Mouse (Mus musculus): Measurements from ENCODE around the gene Jade2. TPM values are rescaled to one million over a fixed set of nuclear protein-coding genes. Genes with fewer than 3 reads are reported as not detected.
"Not testable (repeated sequence)": the region's sequence is repeated elsewhere in the genome, so short reads cannot be mapped to it uniquely, and the experiment has no call there.

The Jade2 gene
- polyA plus RNA-seq, 1 experiment = 3.6 TPM

DNA sequence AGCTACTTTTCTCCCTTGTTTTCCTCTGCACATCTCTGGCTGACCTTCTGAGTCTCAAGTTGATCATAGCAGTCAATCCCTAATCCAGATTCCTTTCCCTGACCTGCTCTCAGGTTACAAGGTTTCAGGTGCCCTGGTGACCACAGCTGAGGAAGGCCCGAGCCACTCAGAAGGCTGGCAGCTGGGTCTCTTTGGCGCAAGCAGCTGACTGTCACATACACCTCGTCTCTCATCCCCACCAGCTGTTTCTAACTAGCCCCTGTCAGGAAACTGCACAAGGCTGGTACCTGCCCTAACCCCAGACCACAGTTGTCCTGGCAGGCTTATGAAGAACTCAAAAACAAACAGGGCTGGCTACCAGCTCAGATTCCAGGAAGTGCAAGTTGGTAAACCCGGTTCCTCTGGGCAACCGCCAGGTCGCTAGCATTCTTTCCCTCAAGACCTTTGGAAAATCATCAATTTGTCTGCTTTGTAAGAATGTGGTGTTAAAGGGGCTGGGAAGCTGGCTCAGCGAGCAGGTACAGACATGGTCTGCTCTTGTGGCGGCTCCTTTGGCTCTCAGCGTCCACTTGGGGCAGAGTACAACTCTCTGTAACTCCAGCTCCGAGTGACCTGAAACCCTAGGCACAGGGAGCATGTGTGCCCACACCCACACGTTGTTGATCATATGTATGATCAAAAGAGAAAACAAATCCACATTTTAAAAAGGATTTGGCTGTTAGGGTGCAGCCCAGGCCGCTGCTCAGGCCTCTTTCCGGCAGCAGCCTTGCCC, 50.2 kb downstream of the Jade2 start:
- Histone ChIP-seq H3K9me3 (no peaks in the 10 kb centered on the region; the same call in 1 of the 2 replicates), H3K36me3 (replicated peaks; ENCODE audit: low read length) (no peaks in the 10 kb centered on the region), H3K27me3 (replicated peaks) (no peaks in the 10 kb centered on the region), H3K4me1 (peaks cover 13% of the 10 kb centered on the region), H3K4me3 (replicated peaks) (no peak overlapping the region)
- TF ChIP-seq GATA1 (IDR thresholded peaks at IDR 0.05; ENCODE audit: borderline replicate concordance, low read length) (no peak), FLI1 (IDR thresholded peaks at IDR 0.05; ENCODE audit: low read length) (no peak)

DNA sequence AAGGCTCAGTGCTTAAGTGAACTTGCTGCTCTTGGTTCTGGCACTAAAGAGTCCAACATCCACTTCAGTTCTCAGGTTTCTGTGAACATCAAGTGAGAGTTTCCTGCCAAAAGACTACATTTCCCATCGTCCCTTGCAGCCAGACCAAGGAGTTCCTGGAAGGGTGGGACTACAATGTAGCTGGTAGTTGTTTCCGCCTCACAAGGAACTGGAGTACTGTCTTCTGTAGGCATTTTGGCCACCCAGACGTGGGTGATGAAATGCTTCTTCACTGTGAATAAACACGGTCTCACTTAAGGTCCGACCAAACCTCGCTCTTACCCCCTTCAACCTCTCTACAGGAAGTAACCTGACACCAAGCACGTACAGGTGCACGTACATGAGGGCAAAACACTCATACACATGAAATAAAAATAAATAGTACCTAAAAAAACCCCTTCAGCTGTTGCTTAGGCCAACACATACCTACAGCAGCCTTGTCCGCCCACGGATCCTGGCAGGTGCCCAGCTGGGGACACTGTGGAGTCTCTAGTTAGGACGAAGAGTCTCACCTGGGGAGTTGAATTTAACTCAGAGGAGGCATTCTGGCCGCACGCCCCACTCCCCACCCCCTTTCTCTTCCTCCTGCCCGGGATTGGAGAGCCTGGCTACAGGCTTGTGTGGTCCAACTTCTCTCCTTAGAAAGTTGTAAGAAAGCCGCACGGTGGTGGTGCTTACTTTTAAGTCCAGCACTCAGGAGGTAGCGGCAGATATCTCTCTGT, 52.1 kb downstream of the Jade2 start:
- peak overlapping the region; percentile 92 for H3K4me3 ChIP-seq (replicated peaks)
- no peak for TF ChIP-seq FLI1 (IDR thresholded peaks at IDR 0.05; ENCODE audit: low read length)
- H3K27me3 ChIP-seq (replicated peaks) = no peaks in the 10 kb centered on the region
- H3K4me1 ChIP-seq = peaks cover 25% of the 10 kb centered on the region
- no peaks in the 10 kb centered on the region for H3K36me3 ChIP-seq (replicated peaks; ENCODE audit: low read length)
- H3K9me3 ChIP-seq = no peaks in the 10 kb centered on the region

DNA sequence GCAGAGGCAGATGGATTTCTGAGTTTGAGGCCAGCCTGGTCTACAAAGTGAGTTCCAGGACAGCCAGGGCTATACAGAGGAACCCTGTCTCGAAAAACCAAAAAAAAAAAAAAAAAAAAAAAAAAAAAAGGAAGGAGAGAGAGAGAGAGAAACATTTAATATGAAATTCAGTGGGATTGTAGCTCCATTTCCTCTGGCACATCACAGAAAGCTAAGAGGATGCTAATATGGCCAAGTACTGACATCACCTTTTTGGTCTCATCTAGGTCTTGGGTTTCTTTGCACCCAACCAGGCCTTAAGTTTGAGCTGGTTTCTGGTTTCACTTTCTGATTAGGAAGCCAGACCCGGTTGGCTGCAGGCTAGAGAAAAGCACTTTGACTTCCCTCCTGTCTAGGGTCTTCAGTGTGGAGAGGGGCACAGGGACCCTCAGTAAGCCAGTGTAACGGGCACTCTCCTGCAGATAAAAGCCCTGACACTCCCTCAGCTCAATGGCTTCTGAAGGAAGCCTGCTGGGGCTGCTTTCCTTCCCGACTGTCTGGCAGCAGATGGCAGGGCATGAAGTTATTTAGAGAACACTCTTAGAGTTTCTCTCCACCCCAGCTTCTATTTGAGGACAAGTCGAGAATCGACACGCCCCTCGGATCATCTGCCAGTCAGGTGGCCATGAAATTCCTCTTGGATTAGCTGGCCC, 56.7 kb downstream of the Jade2 start:
- Histone ChIP-seq H3K4me1 (peaks cover 21% of the 10 kb centered on the region), H3K27me3 (replicated peaks) (no peaks in the 10 kb centered on the region), H3K9me3 (no peaks in the 10 kb centered on the region), H3K36me3 (replicated peaks; ENCODE audit: low read length) (no peaks in the 10 kb centered on the region), H3K4me3 (replicated peaks) (peak overlapping the region; percentile 82)
- no peak for TF ChIP-seq GATA1 (IDR thresholded peaks at IDR 0.05; ENCODE audit: borderline replicate concordance, low read length)
- no peak for TF ChIP-seq FLI1 (IDR thresholded peaks at IDR 0.05; ENCODE audit: low read length)

DNA sequence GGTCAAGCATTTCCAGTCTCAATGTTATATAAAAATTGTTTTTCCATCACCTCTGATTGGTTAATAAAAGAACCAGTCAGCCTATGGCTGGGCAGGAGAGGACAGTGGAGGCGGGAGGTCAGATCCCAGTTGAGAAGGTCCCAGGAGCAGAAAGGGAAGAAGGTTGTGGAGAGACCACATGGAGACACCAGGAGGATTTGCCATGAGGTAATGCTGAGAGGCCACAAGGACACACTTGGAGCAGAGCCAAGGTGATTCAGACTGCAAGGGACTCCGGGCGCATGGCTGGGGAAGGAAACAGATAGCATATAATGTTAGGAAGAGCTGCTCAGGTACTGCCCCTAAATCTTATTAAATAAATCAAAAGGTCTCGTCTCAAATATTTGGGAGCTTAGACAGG, 61.2 kb downstream of the Jade2 start:
- no peaks in the 10 kb centered on the region for H3K9me3 ChIP-seq
- H3K27me3 ChIP-seq (replicated peaks) = no peaks in the 10 kb centered on the region
- TF ChIP-seq GATA1 (IDR thresholded peaks at IDR 0.05; ENCODE audit: borderline replicate concordance, low read length) (no peak), FLI1 (IDR thresholded peaks at IDR 0.05; ENCODE audit: low read length) (no peak)
- no peak overlapping the region for H3K4me3 ChIP-seq (replicated peaks)
- H3K36me3 ChIP-seq (replicated peaks; ENCODE audit: low read length) = peaks cover 15% of the 10 kb centered on the region
- H3K4me1 ChIP-seq = peaks cover 11% of the 10 kb centered on the region

DNA sequence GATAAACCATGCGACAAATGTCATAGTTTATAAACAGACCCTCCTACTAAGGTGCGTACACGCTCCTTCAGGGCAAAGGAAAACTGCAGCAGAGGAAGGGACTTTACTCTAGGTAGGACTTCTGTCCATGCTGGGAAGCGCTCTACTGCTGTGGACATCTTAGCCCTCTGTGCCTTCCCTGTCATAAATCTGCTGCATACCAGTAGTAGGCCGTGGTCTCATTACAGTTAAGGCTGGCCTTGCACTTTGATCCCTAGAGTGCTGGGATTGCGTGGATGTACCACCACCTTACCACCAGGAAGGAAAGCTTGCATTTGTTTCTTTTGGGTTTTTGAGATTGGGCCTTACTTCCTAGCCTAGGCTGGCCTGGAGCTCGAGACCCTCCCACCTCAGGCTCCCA, 66.8 kb downstream of the Jade2 start:
- Histone ChIP-seq H3K4me3 (replicated peaks) (no peak overlapping the region), H3K9me3 (no peaks in the 10 kb centered on the region), H3K4me1 (peaks cover 3% of the 10 kb centered on the region; the same call in 1 of the 2 replicates), H3K36me3 (replicated peaks; ENCODE audit: low read length) (peaks cover 64% of the 10 kb centered on the region), H3K27me3 (replicated peaks) (no peaks in the 10 kb centered on the region)
- no peak for TF ChIP-seq GATA1 (IDR thresholded peaks at IDR 0.05; ENCODE audit: borderline replicate concordance, low read length)
- no peak for TF ChIP-seq FLI1 (IDR thresholded peaks at IDR 0.05; ENCODE audit: low read length)

DNA sequence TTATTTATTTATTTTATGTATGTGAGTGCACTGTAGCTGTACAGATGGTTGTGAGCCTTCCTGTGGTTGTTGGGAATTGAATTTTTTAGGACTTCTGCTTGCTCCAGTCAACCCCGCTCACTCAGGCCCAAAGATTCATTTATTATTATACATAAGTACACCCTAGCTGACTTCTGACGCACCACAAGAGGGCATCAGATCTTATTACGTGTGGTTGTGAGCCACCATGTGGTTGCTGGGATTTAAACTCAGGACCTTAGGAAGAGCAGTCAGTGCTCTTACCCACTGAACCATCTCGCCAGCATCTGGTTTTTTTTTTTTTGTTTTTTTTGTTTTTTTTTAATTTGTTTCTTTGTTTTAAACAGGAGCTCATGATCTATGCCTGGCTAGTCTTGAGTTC, 67.7 kb downstream of the Jade2 start:
- H3K9me3 ChIP-seq; H3K27me3 ChIP-seq (replicated peaks); H3K4me1 ChIP-seq; H3K4me3 ChIP-seq (replicated peaks): not testable (repeated sequence)
- H3K36me3 ChIP-seq (replicated peaks; ENCODE audit: low read length) = peaks cover 71% of the 10 kb centered on the region

DNA sequence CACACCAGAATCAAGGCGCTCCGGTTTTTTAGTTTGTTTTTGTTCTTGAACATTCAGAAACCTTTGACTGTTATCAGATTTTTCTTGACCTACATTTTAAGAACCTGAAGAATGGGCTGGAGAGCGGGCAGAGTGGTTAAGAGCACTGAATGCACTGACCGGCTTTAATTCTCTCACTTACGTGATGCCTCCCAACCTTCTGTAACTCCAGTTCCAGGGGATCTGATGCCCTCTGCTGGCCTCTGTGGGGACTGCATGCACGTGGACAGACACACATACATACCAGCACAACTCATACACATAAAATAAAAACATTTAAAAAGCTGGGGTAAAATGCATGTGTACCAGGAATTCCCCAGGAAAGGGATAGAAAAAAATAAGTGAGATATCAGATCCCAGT, 71.5 kb downstream of the Jade2 start:
- Histone ChIP-seq H3K4me1 (peaks cover 13% of the 10 kb centered on the region), H3K36me3 (replicated peaks; ENCODE audit: low read length) (peaks cover 87% of the 10 kb centered on the region), H3K27me3 (replicated peaks) (no peaks in the 10 kb centered on the region), H3K9me3 (no peaks in the 10 kb centered on the region), H3K4me3 (replicated peaks) (no peak overlapping the region)
- TF ChIP-seq GATA1 (IDR thresholded peaks at IDR 0.05; ENCODE audit: borderline replicate concordance, low read length) (no peak), FLI1 (IDR thresholded peaks at IDR 0.05; ENCODE audit: low read length) (no peak)

DNA sequence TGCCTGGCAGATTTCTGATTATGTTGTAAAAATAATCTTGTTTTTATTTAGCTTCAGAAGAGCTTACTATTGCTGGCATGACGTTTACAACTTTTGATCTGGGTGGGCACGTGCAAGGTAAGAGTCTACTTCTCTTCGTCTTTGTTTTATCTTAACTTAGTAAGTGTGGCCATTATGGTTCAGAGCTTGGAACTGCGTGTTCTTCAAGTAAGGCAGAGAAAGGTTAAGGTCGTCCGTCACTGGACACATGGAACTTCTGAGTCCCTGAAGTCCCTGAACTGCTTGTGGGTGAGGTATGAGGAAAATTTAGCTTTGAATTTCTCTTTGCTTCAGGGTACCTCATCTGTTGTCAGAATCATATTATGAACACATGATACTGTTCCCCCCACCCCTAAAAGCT, 74.7 kb downstream of the Jade2 start:
- Histone ChIP-seq H3K9me3 (no peaks in the 10 kb centered on the region), H3K36me3 (replicated peaks; ENCODE audit: low read length) (peaks cover 90% of the 10 kb centered on the region), H3K4me3 (replicated peaks) (no peak overlapping the region), H3K4me1 (peaks cover 27% of the 10 kb centered on the region), H3K27me3 (replicated peaks) (no peaks in the 10 kb centered on the region)
- TF ChIP-seq FLI1 (IDR thresholded peaks at IDR 0.05; ENCODE audit: low read length) (no peak), GATA1 (IDR thresholded peaks at IDR 0.05; ENCODE audit: borderline replicate concordance, low read length) (no peak)

DNA sequence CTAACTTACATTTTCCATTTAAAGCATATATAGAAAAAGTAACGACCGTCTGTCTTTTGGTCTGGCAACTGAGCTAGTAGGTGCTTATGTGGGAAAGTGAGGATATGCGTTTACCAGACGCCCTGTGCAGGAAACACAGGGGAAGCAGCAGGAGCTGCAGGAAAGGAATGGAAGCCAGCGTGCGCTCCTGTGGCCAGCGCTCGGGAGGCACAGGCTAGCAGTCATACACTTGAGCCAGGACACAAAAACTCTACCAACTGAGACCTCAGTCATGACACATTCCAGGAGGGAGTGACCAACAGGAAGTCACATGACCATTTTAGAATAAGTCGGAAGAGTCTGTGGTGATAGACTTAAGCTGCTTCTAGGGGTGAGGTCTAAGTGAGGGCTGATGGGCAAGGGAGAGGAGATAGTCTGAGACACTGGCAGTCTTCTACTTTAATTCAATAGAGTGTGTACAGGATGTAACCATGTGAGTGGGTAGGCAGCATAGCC, 76.6 kb downstream of the Jade2 start:
- Histone ChIP-seq H3K9me3 (no peaks in the 10 kb centered on the region), H3K4me1 (peaks cover 27% of the 10 kb centered on the region), H3K4me3 (replicated peaks) (peak overlapping the region; percentile 21), H3K36me3 (replicated peaks; ENCODE audit: low read length) (peaks cover 85% of the 10 kb centered on the region), H3K27me3 (replicated peaks) (no peaks in the 10 kb centered on the region)
- TF ChIP-seq GATA1 (IDR thresholded peaks at IDR 0.05; ENCODE audit: borderline replicate concordance, low read length) (no peak), FLI1 (IDR thresholded peaks at IDR 0.05; ENCODE audit: low read length) (no peak)

DNA sequence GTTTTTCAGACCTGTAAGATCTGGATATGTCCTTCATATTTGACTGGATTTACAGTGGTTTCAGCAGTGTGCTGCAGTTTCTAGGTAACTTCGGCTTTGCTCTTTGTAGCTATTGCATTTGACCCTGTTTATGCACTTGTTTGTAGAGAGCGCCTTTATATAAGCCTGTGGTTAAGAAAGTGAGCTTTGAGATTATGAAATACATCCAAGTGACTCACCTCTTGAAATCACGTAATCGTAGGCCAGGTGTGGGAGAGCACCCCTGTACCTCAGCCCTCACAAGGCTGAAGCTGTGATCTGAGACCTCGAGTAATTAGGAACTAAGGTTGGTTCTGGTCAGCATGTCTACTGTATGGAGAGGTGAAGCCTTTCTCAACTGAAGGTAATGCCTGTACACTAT, 80.0 kb downstream of the Jade2 start:
- peaks cover 78% of the 10 kb centered on the region for H3K36me3 ChIP-seq (replicated peaks; ENCODE audit: low read length)
- peaks cover 31% of the 10 kb centered on the region for H3K4me1 ChIP-seq
- H3K27me3 ChIP-seq (replicated peaks) = no peaks in the 10 kb centered on the region
- H3K4me3 ChIP-seq (replicated peaks) = no peak overlapping the region
- H3K9me3 ChIP-seq = peaks cover 5% of the 10 kb centered on the region
- TF ChIP-seq GATA1 (IDR thresholded peaks at IDR 0.05; ENCODE audit: borderline replicate concordance, low read length) (no peak), FLI1 (IDR thresholded peaks at IDR 0.05; ENCODE audit: low read length) (no peak)

All from megakaryocyte, embryonic 14.5 days (primary cell).